Mouse (Mus musculus): ENCODE data around the gene Ablim2. TPM values are rescaled to one million over a fixed set of nuclear protein-coding genes. Genes with fewer than 3 reads are reported as not detected.

The Ablim2 gene
- polyA plus RNA-seq, 1 experiment from 2014 or later: 0.45 TPM

GRCm38 (mm10) chr5:35817266-35817665, 59.6 kb downstream of the Ablim2 start:
- TF ChIP-seq EP300 (IDR thresholded peaks at IDR 0.05; ENCODE audit: low read depth) (no peak), CTCF (IDR thresholded peaks at IDR 0.05; ENCODE audit: low read depth) (no peak)
- H3K27ac ChIP-seq (ENCODE audit: low read depth): no peak overlapping the region
- 66% methylated on average over 3 of the region's 5 CpGs for WGBS (ENCODE audit: insufficient replicate concordance)
- H3K4me1 ChIP-seq (ENCODE audit: insufficient read depth): no peaks in the 10 kb centered on the region
- H3K36me3 ChIP-seq (replicated peaks; ENCODE audit: insufficient read depth, low read length): no peaks in the 10 kb centered on the region
- H3K27me3 ChIP-seq (ENCODE audit: insufficient read depth, low read length): no peaks in the 10 kb centered on the region
- H3K4me3 ChIP-seq (ENCODE audit: low read depth, low read length): no peak overlapping the region
- no peaks in the 10 kb centered on the region for H3K9me3 ChIP-seq (ENCODE audit: low read length)
- no peak overlapping the region for H3K4me2 ChIP-seq (ENCODE audit: low read depth, low read length)
- ATAC-seq (no peak), DNase-seq (no peak)
- H3K9ac ChIP-seq (replicated peaks): no peak overlapping the region

GRCm38 (mm10) chr5:35817882-35818281, 60.2 kb downstream of the Ablim2 start:
- no peaks in the 10 kb centered on the region for H3K27me3 ChIP-seq (ENCODE audit: insufficient read depth, low read length)
- H3K36me3 ChIP-seq (replicated peaks; ENCODE audit: insufficient read depth, low read length): no peaks in the 10 kb centered on the region
- no peak for TF ChIP-seq EP300 (IDR thresholded peaks at IDR 0.05; ENCODE audit: low read depth)
- no peak for TF ChIP-seq CTCF (IDR thresholded peaks at IDR 0.05; ENCODE audit: low read depth)
- 76% methylated on average over 3 of the region's 3 CpGs for WGBS (ENCODE audit: insufficient replicate concordance)
- ATAC-seq: no peak
- no peaks in the 10 kb centered on the region for H3K4me1 ChIP-seq (ENCODE audit: insufficient read depth)
- no peak overlapping the region for H3K9ac ChIP-seq (replicated peaks)
- no peak overlapping the region for H3K4me3 ChIP-seq (ENCODE audit: low read depth, low read length)
- no peak overlapping the region for H3K4me2 ChIP-seq (ENCODE audit: low read depth, low read length)
- H3K27ac ChIP-seq (ENCODE audit: low read depth): no peak overlapping the region
- DNase-seq: no peak
- H3K9me3 ChIP-seq (ENCODE audit: low read length): no peaks in the 10 kb centered on the region

GRCm38 (mm10) chr5:35822721-35823120, 65.0 kb downstream of the Ablim2 start:
- no peak overlapping the region for H3K27ac ChIP-seq (ENCODE audit: low read depth)
- TF ChIP-seq CTCF (IDR thresholded peaks at IDR 0.05; ENCODE audit: low read depth) (no peak), EP300 (IDR thresholded peaks at IDR 0.05; ENCODE audit: low read depth) (no peak)
- no peak overlapping the region for H3K9ac ChIP-seq (replicated peaks)
- no peaks in the 10 kb centered on the region for H3K27me3 ChIP-seq (ENCODE audit: insufficient read depth, low read length)
- no peaks in the 10 kb centered on the region for H3K4me1 ChIP-seq (ENCODE audit: insufficient read depth)
- no peaks in the 10 kb centered on the region for H3K9me3 ChIP-seq (ENCODE audit: low read length)
- H3K4me3 ChIP-seq (ENCODE audit: low read depth, low read length): no peak overlapping the region
- DNase-seq (no peak), ATAC-seq (no peak)
- H3K36me3 ChIP-seq (replicated peaks; ENCODE audit: insufficient read depth, low read length): no peaks in the 10 kb centered on the region
- 77% methylated on average over 5 of the region's 5 CpGs for WGBS (ENCODE audit: insufficient replicate concordance)
- H3K4me2 ChIP-seq (ENCODE audit: low read depth, low read length): no peak overlapping the region

- Histone ChIP-seq H3K4me2 (ENCODE audit: low read depth, low read length) (no peak overlapping the region), H3K36me3 (replicated peaks; ENCODE audit: insufficient read depth, low read length) (no peaks in the 10 kb centered on the region), H3K9ac (replicated peaks) (no peak overlapping the region), H3K4me1 (ENCODE audit: insufficient read depth) (no peaks in the 10 kb centered on the region), H3K4me3 (ENCODE audit: low read depth, low read length) (no peak overlapping the region), H3K27ac (ENCODE audit: low read depth) (no peak overlapping the region), H3K27me3 (ENCODE audit: insufficient read depth, low read length) (no peaks in the 10 kb centered on the region), H3K9me3 (ENCODE audit: low read length) (no peaks in the 10 kb centered on the region)
- DNase-seq (no peak), ATAC-seq (no peak)
- no peak for TF ChIP-seq CTCF (IDR thresholded peaks at IDR 0.05; ENCODE audit: low read depth)
- WGBS (ENCODE audit: insufficient replicate concordance): 60% methylated on average over 5 of the region's 5 CpGs
These were observed 68.8 kb downstream of the Ablim2 start for GRCm38 (mm10) chr5:35826465-35826864.

GRCm38 (mm10) chr5:35827075-35827474, 69.4 kb downstream of the Ablim2 start:
- DNase-seq (no peak), ATAC-seq (no peak)
- no peaks in the 10 kb centered on the region for H3K4me1 ChIP-seq (ENCODE audit: insufficient read depth)
- H3K27me3 ChIP-seq (ENCODE audit: insufficient read depth, low read length): no peaks in the 10 kb centered on the region
- no peaks in the 10 kb centered on the region for H3K36me3 ChIP-seq (replicated peaks; ENCODE audit: insufficient read depth, low read length)
- no peaks in the 10 kb centered on the region for H3K9me3 ChIP-seq (ENCODE audit: low read length)
- no peak overlapping the region for H3K4me2 ChIP-seq (ENCODE audit: low read depth, low read length)
- TF ChIP-seq CTCF (IDR thresholded peaks at IDR 0.05; ENCODE audit: low read depth): no peak
- TF ChIP-seq EP300 (IDR thresholded peaks at IDR 0.05; ENCODE audit: low read depth): no peak
- H3K27ac ChIP-seq (ENCODE audit: low read depth): no peak overlapping the region
- no peak overlapping the region for H3K4me3 ChIP-seq (ENCODE audit: low read depth, low read length)
- WGBS (ENCODE audit: insufficient replicate concordance): 64% methylated on average over 14 of the region's 14 CpGs
- H3K9ac ChIP-seq (replicated peaks): no peak overlapping the region

- no peak overlapping the region for H3K9ac ChIP-seq (replicated peaks)
- ATAC-seq (no peak), DNase-seq (no peak)
- no peak overlapping the region for H3K4me3 ChIP-seq (ENCODE audit: low read depth, low read length)
- no peaks in the 10 kb centered on the region for H3K36me3 ChIP-seq (replicated peaks; ENCODE audit: insufficient read depth, low read length)
- no peaks in the 10 kb centered on the region for H3K4me1 ChIP-seq (ENCODE audit: insufficient read depth)
- no peak for TF ChIP-seq CTCF (IDR thresholded peaks at IDR 0.05; ENCODE audit: low read depth)
- TF ChIP-seq EP300 (IDR thresholded peaks at IDR 0.05; ENCODE audit: low read depth): no peak
- no peaks in the 10 kb centered on the region for H3K27me3 ChIP-seq (ENCODE audit: insufficient read depth, low read length)
- no peaks in the 10 kb centered on the region for H3K9me3 ChIP-seq (ENCODE audit: low read length)
- H3K27ac ChIP-seq (ENCODE audit: low read depth): no peak overlapping the region
- WGBS (ENCODE audit: insufficient replicate concordance): 65% methylated on average over 5 of the region's 5 CpGs
- no peak overlapping the region for H3K4me2 ChIP-seq (ENCODE audit: low read depth, low read length)
These were observed 70.2 kb downstream of the Ablim2 start for GRCm38 (mm10) chr5:35827856-35828255.

GRCm38 (mm10) chr5:35830101-35830500, 72.4 kb downstream of the Ablim2 start:
- 72% methylated on average over 3 of the region's 3 CpGs for WGBS (ENCODE audit: insufficient replicate concordance)

More at GRCm38 (mm10) chr5:35830101-35830500, 72.4 kb downstream of the Ablim2 start:
- Histone ChIP-seq H3K27me3 (ENCODE audit: insufficient read depth, low read length) (no peaks in the 10 kb centered on the region), H3K9ac (replicated peaks) (no peak overlapping the region), H3K27ac (ENCODE audit: low read depth) (no peak overlapping the region), H3K4me1 (ENCODE audit: insufficient read depth) (no peaks in the 10 kb centered on the region), H3K4me3 (ENCODE audit: low read depth, low read length) (no peak overlapping the region), H3K4me2 (ENCODE audit: low read depth, low read length) (no peak overlapping the region), H3K9me3 (ENCODE audit: low read length) (no peaks in the 10 kb centered on the region), H3K36me3 (replicated peaks; ENCODE audit: insufficient read depth, low read length) (no peaks in the 10 kb centered on the region)
- no peak for ATAC-seq
- TF ChIP-seq EP300 (IDR thresholded peaks at IDR 0.05; ENCODE audit: low read depth): no peak
- TF ChIP-seq CTCF (IDR thresholded peaks at IDR 0.05; ENCODE audit: low read depth): no peak
- DNase-seq: no peak
